Mouse (Mus musculus) CD8-positive naive resting alpha-beta T cell, adult 57 days (primary cell): ENCODE results near the gene Hsbp1. TPM values are rescaled to one million over a fixed set of nuclear protein-coding genes. Genes with fewer than 3 reads are reported as not detected.

Source experiments
- total RNA-seq: library from RNA; stranded (reverse); gene quantifications from one replicate; pipeline ENCODE4 v1.2.4, GENCODE M21; 2023

Hsbp1 gene
- total RNA-seq, result 52.3 TPM

DNA sequence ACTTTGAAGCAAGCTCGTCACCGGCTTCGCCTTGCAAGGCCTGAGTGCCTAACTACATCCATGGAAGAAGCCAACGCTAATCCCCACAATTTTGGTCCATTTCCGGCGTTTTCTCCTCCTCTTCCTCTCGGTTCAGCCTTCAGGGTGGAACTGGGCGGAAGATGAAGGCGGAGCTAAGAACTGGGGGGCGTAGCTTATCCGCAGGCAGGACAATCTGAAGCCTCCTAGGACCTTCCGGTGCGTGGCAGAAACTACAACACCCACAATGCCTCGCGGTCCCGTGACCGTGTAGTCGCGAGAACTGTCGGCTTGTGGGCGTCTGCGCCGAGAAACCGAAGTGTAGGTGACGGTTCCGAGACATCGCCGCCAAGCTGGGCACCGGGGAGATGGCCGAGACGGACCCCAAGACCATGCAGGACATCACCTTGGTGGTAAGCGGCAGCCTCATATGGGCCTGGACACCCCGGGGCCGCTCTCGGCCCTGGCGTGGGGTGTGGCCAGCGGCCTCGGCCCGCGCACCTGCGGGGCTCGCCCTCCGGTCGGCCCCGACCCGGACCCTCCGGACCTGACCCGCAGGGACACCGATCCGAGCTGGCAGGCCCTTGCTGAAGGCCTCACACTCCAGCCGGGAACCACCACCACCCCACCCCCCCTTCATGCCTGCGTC is at the start of gene Hsbp1:
Gene Hsbp1 (plus strand): TSS at position 299 of the 667 bp plus-strand sequence.

DNA sequence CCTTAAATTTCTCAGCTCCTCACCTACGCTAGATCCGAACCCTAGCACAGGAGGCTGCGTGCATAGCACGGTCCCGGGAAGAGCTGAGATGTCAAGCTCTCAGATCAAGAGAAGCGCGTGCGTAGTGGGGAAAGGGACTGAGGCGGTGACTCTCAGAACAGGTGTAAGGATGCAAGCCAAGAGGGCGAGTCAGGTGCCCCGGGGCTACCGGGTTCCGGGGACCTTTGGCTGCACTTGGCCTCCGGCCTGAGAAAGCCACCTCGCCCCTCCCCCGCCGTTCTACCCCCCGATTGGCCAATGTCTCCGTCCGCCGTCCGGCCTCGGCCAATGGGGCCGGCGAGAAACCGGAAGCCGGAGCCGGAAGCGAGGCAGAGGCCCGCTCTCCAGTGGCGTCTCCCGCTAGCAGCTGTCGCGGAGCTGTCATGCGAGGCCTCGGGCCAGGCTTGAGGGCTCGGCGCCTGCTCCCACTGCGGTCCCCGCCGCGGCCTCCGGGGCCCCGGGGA is 50.3 kb downstream of the Hsbp1 start, which contains the start of gene Mlycd:
Gene Mlycd (plus strand): TSS at position 355 of the 503 bp plus-strand sequence.

Other genes starting within 250 kb of the Hsbp1 start
- gene Mlycd, start 50.4 kb downstream of the Hsbp1 start, total RNA-seq, result 14.7 TPM
- 5.5 TPM for gene Osgin1, start 89.6 kb downstream of the Hsbp1 start, total RNA-seq
- not detected for gene Necab2, start 102.2 kb downstream of the Hsbp1 start, total RNA-seq
- gene Slc38a8, start 157.2 kb downstream of the Hsbp1 start, total RNA-seq, result 1.4 TPM
- 130 TPM for gene Mbtps1, start 214.2 kb downstream of the Hsbp1 start, total RNA-seq
- gene Hsdl1, start 230.7 kb downstream of the Hsbp1 start, total RNA-seq, result 60.2 TPM
- not detected for gene Dnaaf1, start 230.7 kb downstream of the Hsbp1 start, total RNA-seq